Mouse (Mus musculus): ENCODE measurements around the gene Rgn. TPM values are rescaled to one million over a fixed set of nuclear protein-coding genes. Genes with fewer than 3 reads are reported as not detected.

Gene Rgn
- polyA plus RNA-seq, 1 experiment, result not detected

GRCm38 (mm10) chrX:20547609-20548008, 2.0 kb upstream of the Rgn start:
- TF ChIP-seq TCF12 (IDR thresholded peaks at IDR 0.05; ENCODE audit: insufficient read depth, poor library complexity, severe bottlenecking), result no peak
- no peak for TF ChIP-seq TCF3 (IDR thresholded peaks at IDR 0.05; ENCODE audit: insufficient read length, low read depth)
- TF ChIP-seq MAX (IDR thresholded peaks at IDR 0.05; ENCODE audit: low read depth), result no peak
- no peak for TF ChIP-seq MYOD1 (IDR thresholded peaks at IDR 0.05; ENCODE audit: control insufficient read depth in 1 of 3, insufficient read length in 2 of 3, low read depth in 2 of 3)
- no peak for TF ChIP-seq MYOG (IDR thresholded peaks at IDR 0.05; ENCODE audit: control insufficient read depth in 1 of 3, insufficient read depth in 1 of 3, insufficient read length in 2 of 3, low read depth in 2 of 3)
- no peak for TF ChIP-seq POLR2AphosphoS2 (IDR thresholded peaks at IDR 0.05; ENCODE audit: insufficient read length, low read depth)
- no peak for TF ChIP-seq E2F4 (IDR thresholded peaks at IDR 0.05; ENCODE audit: insufficient read depth)
- TF ChIP-seq USF1 (IDR thresholded peaks at IDR 0.05; ENCODE audit: low read depth), result no peak
- no peak for TF ChIP-seq CEBPB (IDR thresholded peaks at IDR 0.05; ENCODE audit: insufficient read depth, poor library complexity, severe bottlenecking)
- no peak for TF ChIP-seq REST (IDR thresholded peaks at IDR 0.05; ENCODE audit: insufficient read depth, insufficient read length)
- TF ChIP-seq POLR2A (IDR thresholded peaks at IDR 0.05; ENCODE audit: insufficient read length, low read depth), result no peak
- no peak for TF ChIP-seq SRF (IDR thresholded peaks at IDR 0.05; ENCODE audit: control insufficient read depth, insufficient read length, low read depth)

GRCm38 (mm10) chrX:20548011-20548879, 1.3 kb upstream of the Rgn start:
- TF ChIP-seq MAX (IDR thresholded peaks at IDR 0.05; ENCODE audit: low read depth), result no peak
- TF ChIP-seq MYOG (IDR thresholded peaks at IDR 0.05; ENCODE audit: control insufficient read depth in 1 of 3, insufficient read depth in 1 of 3, insufficient read length in 2 of 3, low read depth in 2 of 3), result no peak
- no peak for TF ChIP-seq REST (IDR thresholded peaks at IDR 0.05; ENCODE audit: insufficient read depth, insufficient read length)
- TF ChIP-seq POLR2A (IDR thresholded peaks at IDR 0.05; ENCODE audit: insufficient read length, low read depth), result no peak
- no peak for TF ChIP-seq E2F4 (IDR thresholded peaks at IDR 0.05; ENCODE audit: insufficient read depth)
- TF ChIP-seq USF1 (IDR thresholded peaks at IDR 0.05; ENCODE audit: low read depth), result no peak
- no peak overlapping the region for H3K4me3 ChIP-seq
- H3K36me3 ChIP-seq (ENCODE audit: control insufficient read depth, insufficient read depth), result no peaks in the 10 kb centered on the region

More at GRCm38 (mm10) chrX:20547609-20548008, 2.0 kb upstream of the Rgn start:
- H3K4me3 ChIP-seq, result no peak overlapping the region
- H3K36me3 ChIP-seq (ENCODE audit: control insufficient read depth, insufficient read depth), result no peaks in the 10 kb centered on the region
- H3K4me2 ChIP-seq (ENCODE audit: low read depth), result peak overlapping the region; percentile 60
- no peaks in the 10 kb centered on the region for H3K79me2 ChIP-seq (ENCODE audit: control insufficient read depth, insufficient read depth)
- no peak overlapping the region for H3ac ChIP-seq (ENCODE audit: control insufficient read depth, insufficient read length)
- H3K27me3 ChIP-seq (ENCODE audit: control insufficient read depth, insufficient read depth, insufficient read length), result no peaks in the 10 kb centered on the region

GRCm38 (mm10) chrX:20548880-20549440, 627 bp upstream of the Rgn start:
- H3K4me3 ChIP-seq, result no peak overlapping the region
- no peak overlapping the region for H3ac ChIP-seq (ENCODE audit: control insufficient read depth, insufficient read length)
- no peaks in the 10 kb centered on the region for H3K27me3 ChIP-seq (ENCODE audit: control insufficient read depth, insufficient read depth, insufficient read length)
- H3K36me3 ChIP-seq (ENCODE audit: control insufficient read depth, insufficient read depth), result no peaks in the 10 kb centered on the region
- H3K4me2 ChIP-seq (ENCODE audit: low read depth), result peak overlapping the region; percentile 60
- no peaks in the 10 kb centered on the region for H3K79me2 ChIP-seq (ENCODE audit: control insufficient read depth, insufficient read depth)
- TF ChIP-seq MAX (IDR thresholded peaks at IDR 0.05; ENCODE audit: low read depth) (no peak), CEBPB (IDR thresholded peaks at IDR 0.05; ENCODE audit: insufficient read depth, poor library complexity, severe bottlenecking) (no peak), SRF (IDR thresholded peaks at IDR 0.05; ENCODE audit: control insufficient read depth, insufficient read length, low read depth) (no peak), MYOD1 (IDR thresholded peaks at IDR 0.05; ENCODE audit: control insufficient read depth in 1 of 3, insufficient read length in 2 of 3, low read depth in 2 of 3) (no peak), MYOG (IDR thresholded peaks at IDR 0.05; ENCODE audit: control insufficient read depth in 1 of 3, insufficient read depth in 1 of 3, insufficient read length in 2 of 3, low read depth in 2 of 3) (no peak)

More at GRCm38 (mm10) chrX:20548011-20548879, 1.3 kb upstream of the Rgn start:
- H3K27me3 ChIP-seq (ENCODE audit: control insufficient read depth, insufficient read depth, insufficient read length), result no peaks in the 10 kb centered on the region
- no peaks in the 10 kb centered on the region for H3K79me2 ChIP-seq (ENCODE audit: control insufficient read depth, insufficient read depth)
- peak overlapping the region; percentile 60 for H3K4me2 ChIP-seq (ENCODE audit: low read depth)
- H3ac ChIP-seq (ENCODE audit: control insufficient read depth, insufficient read length), result no peak overlapping the region

- Histone ChIP-seq H3K4me2 (ENCODE audit: low read depth) (no peak overlapping the region), H3ac (ENCODE audit: control insufficient read depth, insufficient read length) (no peak overlapping the region), H3K36me3 (ENCODE audit: control insufficient read depth, insufficient read depth) (no peaks in the 10 kb centered on the region), H3K4me3 (no peak overlapping the region), H3K79me2 (ENCODE audit: control insufficient read depth, insufficient read depth) (no peaks in the 10 kb centered on the region), H3K27me3 (ENCODE audit: control insufficient read depth, insufficient read depth, insufficient read length) (no peaks in the 10 kb centered on the region)
- TF ChIP-seq POLR2A (IDR thresholded peaks at IDR 0.05; ENCODE audit: insufficient read length, low read depth) (no peak), TCF3 (IDR thresholded peaks at IDR 0.05; ENCODE audit: insufficient read length, low read depth) (no peak), TCF12 (IDR thresholded peaks at IDR 0.05; ENCODE audit: insufficient read depth, poor library complexity, severe bottlenecking) (no peak), MAX (IDR thresholded peaks at IDR 0.05; ENCODE audit: low read depth) (no peak), CEBPB (IDR thresholded peaks at IDR 0.05; ENCODE audit: insufficient read depth, poor library complexity, severe bottlenecking) (no peak), MYOD1 (IDR thresholded peaks at IDR 0.05; ENCODE audit: control insufficient read depth in 1 of 3, insufficient read length in 2 of 3, low read depth in 2 of 3) (no peak), E2F4 (IDR thresholded peaks at IDR 0.05; ENCODE audit: insufficient read depth) (no peak), MYOG (IDR thresholded peaks at IDR 0.05; ENCODE audit: control insufficient read depth in 1 of 3, insufficient read depth in 1 of 3, insufficient read length in 2 of 3, low read depth in 2 of 3) (no peak), SRF (IDR thresholded peaks at IDR 0.05; ENCODE audit: control insufficient read depth, insufficient read length, low read depth) (no peak), USF1 (IDR thresholded peaks at IDR 0.05; ENCODE audit: low read depth) (no peak), POLR2AphosphoS2 (IDR thresholded peaks at IDR 0.05; ENCODE audit: insufficient read length, low read depth) (no peak), REST (IDR thresholded peaks at IDR 0.05; ENCODE audit: insufficient read depth, insufficient read length) (no peak)
These were observed 2.6 kb downstream of the Rgn start for GRCm38 (mm10) chrX:20552199-20552598.
